Mouse (Mus musculus) WW6 (cell line): Measurements from ENCODE around the gene Armc10.
"Not testable (repeated sequence)": the region's sequence is repeated elsewhere in the genome, so short reads cannot be mapped to it uniquely, and the experiment has no call there.

Experiments
- DNase-seq: peaks from one replicate; pipeline ENCODE4 v3.0.0-alpha.2; 2013; ENCODE audit warnings: low read depth, low spot score

The Armc10 gene

DNA sequence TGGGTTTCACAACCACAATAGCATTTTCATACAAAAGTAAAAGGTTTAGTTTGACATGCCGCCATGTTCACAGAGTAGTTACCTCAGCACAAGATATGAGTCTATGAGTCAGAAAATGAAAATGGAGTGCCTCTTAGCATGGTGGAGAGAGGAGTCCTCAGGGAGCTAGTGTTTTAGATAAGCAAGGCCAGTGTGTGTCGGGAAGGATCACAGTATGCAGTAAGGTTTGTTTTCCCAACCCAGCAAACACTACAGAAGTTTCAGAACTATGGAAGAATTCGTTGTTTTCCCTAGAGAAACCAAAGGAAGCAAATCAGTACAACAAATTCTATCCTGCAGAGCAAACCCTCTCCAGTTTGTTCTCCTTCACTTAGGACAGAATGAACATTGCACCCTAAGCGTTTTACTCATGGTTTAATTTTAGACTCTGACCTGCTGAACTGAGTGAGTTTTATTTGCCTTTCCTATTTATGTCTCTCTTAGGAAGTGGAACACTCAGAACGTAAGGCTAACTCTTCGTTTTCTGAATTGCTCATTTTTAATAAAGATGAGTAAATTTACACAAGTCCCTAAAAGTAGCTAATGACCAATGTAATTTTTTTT lies 57.4 kb downstream of the Armc10 start:
- no peak for DNase-seq

DNA sequence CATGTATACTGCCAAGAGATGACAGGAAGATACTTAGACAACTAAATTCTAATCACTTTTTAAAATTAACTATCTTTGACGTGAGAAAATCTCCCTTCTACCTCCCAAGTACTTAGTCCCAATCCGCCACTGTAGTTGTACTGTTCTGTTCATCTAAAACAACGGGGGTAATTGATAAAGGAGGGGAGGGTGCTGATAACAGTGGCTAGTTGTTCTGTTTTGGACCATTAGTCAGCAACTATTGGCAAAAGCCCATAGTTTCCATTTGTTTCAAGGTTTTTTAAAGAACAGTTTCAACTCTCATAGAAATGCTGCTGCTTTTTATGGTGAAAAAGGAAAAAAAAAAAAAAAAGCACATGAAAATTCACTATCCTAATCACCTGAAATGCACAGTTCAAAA lies 58.1 kb downstream of the Armc10 start:
- no peak for DNase-seq

DNA sequence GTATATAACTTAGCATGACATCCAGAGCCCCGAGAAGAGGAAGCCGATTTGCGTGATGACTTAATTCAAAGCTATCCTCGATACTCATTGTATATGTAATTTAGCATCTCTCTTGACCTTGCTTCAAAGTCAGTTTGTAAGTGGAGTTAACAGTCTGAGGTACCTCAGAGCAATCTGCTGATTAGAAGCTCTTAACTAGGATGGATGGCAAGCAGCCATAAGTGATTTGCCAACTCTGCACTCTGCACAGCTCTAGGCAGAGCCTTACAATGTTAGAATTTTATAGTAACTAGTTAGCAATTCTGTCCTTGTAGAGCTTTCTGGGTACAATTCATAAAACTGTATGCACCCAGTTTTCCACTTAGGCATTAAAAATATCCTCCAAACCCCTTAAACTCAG lies 60.9 kb downstream of the Armc10 start:
- no peak for DNase-seq

DNA sequence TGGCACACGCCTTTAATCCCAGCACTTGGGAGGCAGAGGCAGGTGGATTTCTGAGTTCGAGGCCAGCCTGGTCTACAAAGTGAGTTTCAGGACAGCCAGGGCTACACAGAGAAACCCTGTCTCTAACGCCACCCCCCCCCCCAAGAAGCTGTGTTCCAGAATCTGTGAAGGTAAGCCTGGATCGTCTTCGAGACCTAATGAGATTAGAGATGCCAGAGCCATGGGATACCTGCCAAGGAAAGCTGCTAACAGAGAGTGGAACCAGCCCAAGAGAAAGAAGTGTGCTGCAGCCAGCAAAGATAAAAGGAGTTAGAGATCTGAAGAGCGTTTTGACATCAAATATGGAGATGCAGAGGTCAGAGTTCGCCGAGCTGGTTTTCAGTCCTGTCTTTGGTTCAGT lies 62.4 kb downstream of the Armc10 start:
- not testable (repeated sequence) for DNase-seq
